Mouse (Mus musculus) cerebellum, postnatal 36 days (tissue): ENCODE measurements at regions not wholly inside any gene's neighbourhood (a gene's known extent, or its start where the extent isn't known, plus 50 kb on each side); places are given as distances from the start of the nearest gene placed in this dataset.
"Not testable (repeated sequence)": the region's sequence is repeated elsewhere in the genome, so short reads cannot be mapped to it uniquely, and the experiment has no call there.

ENCODE experiments used
- DNase-seq, 2 experiments: peaks; one replicate each; pipeline ENCODE4 v3.0.0; 2021 to 2022; ENCODE audit warnings: mixed read lengths in 2 of 2

DNA sequence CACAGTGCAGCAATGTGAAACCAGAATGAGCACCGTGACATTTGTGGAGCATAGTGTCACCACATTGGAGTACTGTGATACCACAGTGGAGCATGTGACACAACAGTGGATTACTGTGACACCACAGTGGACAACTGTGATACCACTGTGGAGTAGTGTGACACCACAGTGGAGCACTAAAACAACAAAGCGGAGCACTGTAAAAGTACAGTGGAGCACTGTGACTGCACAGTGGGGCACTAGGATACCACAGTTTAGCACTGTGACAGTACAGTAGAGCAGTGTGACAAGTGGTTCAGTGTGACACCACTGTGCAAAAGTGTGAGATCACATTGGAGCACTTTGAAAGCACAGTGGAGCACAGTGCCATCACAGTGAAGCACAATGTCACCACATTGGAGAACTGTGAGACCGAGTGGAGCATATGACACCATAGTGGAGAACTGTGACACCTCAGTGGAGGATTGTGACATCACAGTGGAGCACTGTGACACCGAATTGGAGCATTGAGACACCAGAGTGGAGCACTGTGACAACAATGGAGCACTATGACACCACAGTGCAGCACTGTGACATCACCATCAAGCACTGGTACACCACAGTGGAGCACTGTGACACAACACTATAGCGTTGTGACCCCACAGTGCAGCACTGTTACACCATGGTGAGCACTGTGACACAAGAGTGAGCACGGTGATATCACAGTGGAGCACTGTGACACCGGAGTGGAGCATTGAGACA lies 86.6 kb upstream of the Vmn1r2 start:
- DNase-seq = no peak

- no peak for DNase-seq
These were observed 85.8 kb upstream of the Vmn1r2 start for GRCm38 (mm10) chr4:3081148-3081952.

DNA sequence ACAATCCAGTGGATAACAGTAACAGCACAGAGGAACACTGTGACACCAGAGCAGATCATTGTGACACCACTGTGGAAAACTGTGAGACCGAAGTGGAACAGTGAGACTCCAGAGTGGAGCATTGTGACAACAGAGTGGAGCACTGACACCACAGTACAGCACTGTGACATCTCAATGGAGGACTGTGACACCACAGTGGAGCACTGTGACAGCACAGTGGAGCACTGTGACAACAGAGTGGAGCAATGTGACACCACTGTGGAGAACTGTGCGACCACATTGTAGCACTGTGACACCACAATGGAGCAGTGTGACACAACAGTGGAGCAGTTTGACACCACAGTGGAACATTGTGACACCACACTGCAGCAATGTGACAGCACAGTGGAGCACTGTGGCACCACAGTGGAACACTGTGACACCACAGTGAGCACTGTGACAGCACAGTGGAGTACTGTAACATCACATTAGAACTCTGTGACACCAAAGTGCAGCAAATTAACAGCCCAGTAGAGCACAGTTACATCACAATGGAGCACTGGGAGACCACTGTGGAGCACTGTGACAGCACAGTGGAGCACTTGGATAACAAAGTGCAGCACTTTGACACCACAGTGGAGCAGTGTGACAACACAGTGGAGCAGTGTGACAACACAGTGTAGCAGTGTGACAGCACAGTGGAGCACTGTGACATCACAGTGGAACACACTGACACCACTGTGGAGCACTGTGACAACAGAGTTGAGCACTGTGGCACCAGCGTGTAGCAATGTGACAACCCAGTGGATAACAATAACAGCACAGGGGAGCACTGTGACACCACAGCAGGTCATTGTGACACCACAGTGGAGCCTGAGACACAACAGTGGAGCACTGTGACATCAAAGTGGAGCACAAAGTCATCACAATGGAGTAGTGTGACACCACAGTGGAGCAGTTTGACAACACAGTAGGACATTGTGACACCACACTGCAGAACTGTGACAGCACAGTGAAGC lies 84.9 kb upstream of the Vmn1r2 start:
- no peak for DNase-seq

GRCm38 (mm10) chr4:3083161-3084020 lies 83.7 kb upstream of the Vmn1r2 start:
- DNase-seq = no peak

DNA sequence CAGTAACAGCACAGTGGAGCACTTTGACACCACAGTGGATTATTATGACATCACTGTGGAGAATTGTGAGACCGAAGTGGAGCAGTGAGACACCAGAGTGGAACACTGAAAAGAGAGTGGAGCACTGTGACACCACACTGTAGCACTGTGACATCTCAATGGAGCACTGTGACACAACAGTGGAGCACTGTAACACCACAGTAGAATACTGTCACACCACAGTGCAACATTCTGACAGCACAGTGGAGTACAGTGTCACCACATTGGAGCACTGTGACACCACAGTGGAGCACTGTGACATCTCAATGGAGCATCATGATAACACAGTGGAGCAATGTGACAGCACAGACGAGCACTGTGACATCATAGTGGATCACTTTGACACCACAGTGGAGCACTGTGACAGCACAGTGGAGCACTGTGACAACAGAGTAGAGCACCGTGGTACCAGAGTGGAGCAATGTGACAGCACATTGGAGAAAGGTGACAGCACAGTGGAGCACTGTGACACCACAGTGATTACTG lies 83.0 kb upstream of the Vmn1r2 start:
- no peak for DNase-seq

DNA sequence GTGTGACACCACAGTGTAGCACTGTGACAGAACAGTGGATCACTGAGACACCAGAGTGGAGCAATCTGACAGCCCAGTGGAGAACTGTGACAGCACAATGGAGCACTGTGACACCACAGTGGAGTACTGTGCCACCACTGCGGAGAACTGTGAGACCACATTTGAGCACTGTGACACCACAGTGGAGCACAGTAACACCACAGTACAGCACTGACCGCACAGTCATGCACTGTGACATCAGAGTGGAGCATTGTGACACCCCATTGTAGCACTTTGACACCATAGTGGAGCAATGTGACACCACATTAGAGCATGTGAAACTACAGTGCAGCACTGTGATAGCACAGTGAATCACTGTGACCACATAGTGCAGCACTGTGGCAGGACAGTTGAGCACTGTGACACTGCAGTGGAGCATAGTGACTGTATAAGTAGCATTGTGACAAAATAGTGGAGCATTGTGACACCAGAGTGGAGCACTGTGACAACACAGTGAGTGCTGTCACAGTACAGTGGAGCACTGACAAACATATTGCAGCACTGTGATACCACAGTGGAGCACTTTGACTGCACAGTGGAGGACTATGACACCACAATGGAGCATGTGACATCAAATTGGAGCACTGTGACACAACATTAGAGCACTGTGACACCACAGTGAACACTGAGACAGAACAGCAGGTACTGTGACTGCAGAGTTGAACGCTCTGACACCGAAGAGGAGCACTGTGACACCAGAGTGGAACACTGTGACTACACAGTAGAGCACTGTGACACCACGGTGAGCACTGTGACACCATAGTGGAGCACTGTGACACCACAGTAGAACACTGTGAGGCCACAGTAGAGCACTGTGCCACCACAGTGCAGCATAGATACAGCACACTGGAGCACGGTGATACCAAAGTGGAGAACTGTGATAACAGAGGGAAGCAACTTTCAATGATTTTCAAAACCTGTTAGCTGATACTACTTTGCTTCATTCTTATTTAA lies 81.4 kb upstream of the Vmn1r2 start:
- DNase-seq = no peak

DNA sequence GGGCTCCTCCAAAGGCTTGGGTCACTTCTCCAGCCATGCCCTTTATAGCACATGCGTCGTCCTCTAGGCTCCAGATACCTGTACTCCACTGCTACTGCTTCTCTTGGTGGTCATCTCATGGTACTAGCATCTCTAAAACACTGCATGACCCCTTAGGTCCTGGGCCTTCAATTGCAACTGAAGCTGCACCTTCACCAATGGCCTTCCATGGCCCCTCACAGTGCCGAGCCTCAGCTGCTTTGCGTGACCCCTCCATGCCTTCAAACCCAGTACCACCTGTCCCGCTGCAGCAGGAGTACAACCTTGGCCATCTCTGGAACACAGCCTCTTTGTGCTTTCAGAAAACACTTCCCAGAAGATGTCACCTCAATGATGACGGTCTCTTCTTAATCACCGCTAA lies 79.5 kb upstream of the Vmn1r2 start:
- DNase-seq = not testable (repeated sequence)

GRCm38 (mm10) chr4:3089567-3090377 lies 77.3 kb upstream of the Vmn1r2 start:
- no peak for DNase-seq

DNA sequence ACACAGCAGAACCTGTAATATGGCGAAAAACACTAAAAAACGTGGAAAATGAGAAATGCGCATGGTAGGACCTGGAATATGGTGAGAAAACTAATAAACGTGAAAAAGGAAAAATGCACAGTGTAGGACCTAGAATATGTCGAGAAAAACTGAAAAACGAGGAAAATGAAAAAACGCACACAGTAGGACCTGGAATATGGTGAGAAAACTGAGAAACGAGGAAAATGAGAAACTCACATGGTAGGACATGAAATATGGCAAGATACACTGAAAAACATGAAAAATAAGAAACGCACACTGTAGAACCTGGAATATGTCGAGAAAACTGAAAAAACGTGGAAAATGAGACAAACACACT lies 76.8 kb upstream of the Vmn1r2 start:
- no peak for DNase-seq

GRCm38 (mm10) chr4:3090742-3091141 lies 76.4 kb upstream of the Vmn1r2 start:
- no peak for DNase-seq
